Mouse (Mus musculus): ENCODE results near the gene Vmn1r24.
"Not testable (repeated sequence)": the region's sequence is repeated elsewhere in the genome, so short reads cannot be mapped to it uniquely, and the experiment has no call there.

The Vmn1r24 gene

DNA sequence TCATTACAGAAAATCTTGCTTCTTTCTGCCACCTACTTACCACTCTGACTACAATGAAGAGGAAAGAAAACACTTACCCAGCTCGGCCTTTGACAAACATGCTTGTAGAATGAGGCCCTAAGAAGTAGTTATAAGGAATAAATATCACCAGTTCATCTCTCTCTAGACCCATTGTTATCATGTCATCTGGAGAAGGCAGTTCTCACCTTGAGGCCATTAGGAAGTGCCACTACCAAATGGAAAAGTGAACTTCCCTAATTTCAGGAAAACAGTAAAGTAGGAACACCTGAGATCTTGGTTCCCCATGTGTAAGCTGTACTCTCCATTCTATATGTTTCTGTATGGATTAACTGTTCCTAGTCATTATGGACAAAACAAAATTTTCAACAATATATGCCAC, at the start of gene Vmn1r24:
TSS of gene Vmn1r24 (minus strand) at position 101 of the 400 bp plus-strand sequence.
- not testable (repeated sequence) for DNase-seq (ENCODE audit: low spot score)

- DNase-seq (ENCODE audit: low spot score), result no peak
Measured at GRCm38 (mm10) chr6:57980710-57981109, 19.4 kb upstream of the Vmn1r24 start, which contains the start of gene Vmn1r25. Gene Vmn1r25 (minus strand): TSS chr6:57980810.

- DNase-seq (ENCODE audit: low spot score), result no peak
Measured at GRCm38 (mm10) chr6:57926738-57927137, 34.6 kb downstream of the Vmn1r24 start, which contains the start of gene Vmn1r23. Gene Vmn1r23 (minus strand): TSS chr6:57926838.

- DNase-seq (ENCODE audit: low spot score), result no peak
Measured at GRCm38 (mm10) chr6:57907928-57908327, 53.4 kb downstream of the Vmn1r24 start, which contains the start of gene Vmn1r22. Gene Vmn1r22 (minus strand): TSS chr6:57908028.

Data from embryo, embryonic 10.5 days (tissue).